In the genomic region with DNA sequence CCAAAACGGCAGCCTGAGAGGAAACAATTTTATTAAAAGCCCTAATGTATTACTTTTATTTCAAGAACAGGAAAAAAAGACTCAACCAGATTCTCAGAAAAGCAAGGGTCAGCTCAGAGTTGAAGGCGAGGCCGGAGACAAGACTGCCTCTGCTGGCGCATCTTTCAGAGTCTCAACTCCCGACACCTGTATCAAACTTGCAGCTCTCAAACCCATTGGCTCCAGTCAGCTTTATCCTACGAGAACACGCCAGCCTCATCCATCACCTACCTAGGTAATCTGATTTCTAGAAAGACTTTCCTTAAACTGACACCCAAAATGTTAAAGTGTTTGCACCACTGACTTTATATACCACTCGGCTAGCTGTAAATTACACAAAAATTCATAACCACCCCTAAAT, we compare ENCODE assay signal across 8 mouse cellular contexts. TPM values are rescaled to one million over a fixed set of nuclear protein-coding genes. Genes with fewer than 3 reads are reported as not detected.
DNase-seq lines count a peak whose midpoint lies in the region; ATAC-seq and TF ChIP-seq lines count a peak whose summit lies in the region.

No protein-coding gene starts in this region.

- WGBS in hindbrain, embryonic 16.5 days, result 7% methylated on average over 8 of the region's 8 CpGs
- WGBS in liver, embryonic 14.5 days (ENCODE audit: insufficient replicate concordance), result 6% methylated on average over 8 of the region's 8 CpGs

- peaks cover 7% of the 10 kb centered on the region for H3K4me1 ChIP-seq in hindbrain, embryonic 16.5 days (ENCODE audit: control insufficient read depth, insufficient read depth, low read depth, low read length)
- H3K4me1 ChIP-seq in liver, embryonic 14.5 days (replicated peaks; ENCODE audit: control insufficient read depth in 2 of 2, insufficient read depth in 2 of 2, low read length in 1 of 2), result peaks cover 9 to 19% of the 10 kb centered on the region in 2 experiments

- no peak for DNase-seq in layer of hippocampus, adult 2 months (ENCODE audit: low spot score in 2 of 2)
- DNase-seq in layer of hippocampus, adult 9-11 months, result no peak
- peak; percentile 30 for DNase-seq in Muller cell, postnatal 12 days (ENCODE audit: inconsistent ontology term)
- DNase-seq in embryo, embryonic 9.5 days (ENCODE audit: extremely low spot score), result peak; percentile 22
- DNase-seq in liver, embryonic 14.5 days (ENCODE audit: low read depth in 3 of 3, low spot score in 3 of 3), result peak in 2 of 3 experiments; percentile 45 to 67
- peak; percentile 7 for DNase-seq in right cerebral cortex, postnatal 4 days
- DNase-seq in testis, postnatal 10 days (ENCODE audit: low spot score), result no peak

- H3K9ac ChIP-seq in hindbrain, embryonic 16.5 days (ENCODE audit: low read depth, low read length), result peak overlapping the region; percentile 97
- peak overlapping the region; percentile 89 for H3K9ac ChIP-seq in liver, embryonic 14.5 days (replicated peaks)

- H3K27ac ChIP-seq in layer of hippocampus, adult 2 months, result peak overlapping the region; percentile 99
- H3K27ac ChIP-seq in hindbrain, embryonic 16.5 days (ENCODE audit: low read depth, low read length), result peak overlapping the region; percentile 99; the same call in 1 of the 2 replicates
- H3K27ac ChIP-seq in liver, embryonic 14.5 days, result peak overlapping the region; percentile 95

- peak; percentile 31; the same call in 1 of the 2 replicates for ATAC-seq in hindbrain, embryonic 16.5 days
- ATAC-seq in liver, embryonic 14.5 days (ENCODE audit: insufficient read depth), result peak; percentile 11; the same call in 1 of the 2 replicates

- H3K4me2 ChIP-seq in hindbrain, embryonic 16.5 days (ENCODE audit: low read length), result peak overlapping the region; percentile 70
- peak overlapping the region; percentile 83 for H3K4me2 ChIP-seq in liver, embryonic 14.5 days (ENCODE audit: low read depth)

- H3K4me3 ChIP-seq in layer of hippocampus, adult 2 months, result peak overlapping the region; percentile 82
- peak overlapping the region; percentile 69 for H3K4me3 ChIP-seq in hindbrain, embryonic 16.5 days (ENCODE audit: low read length)
- peak overlapping the region; percentile 75 to 98 for H3K4me3 ChIP-seq in liver, embryonic 14.5 days (ENCODE audit: insufficient read depth in 1 of 2, low read depth in 2 of 2, low read length in 2 of 2)

- no peaks in the 10 kb centered on the region for H3K36me3 ChIP-seq in hindbrain, embryonic 16.5 days (ENCODE audit: control insufficient read depth, insufficient read depth, low read length)
- no peaks in the 10 kb centered on the region for H3K36me3 ChIP-seq in liver, embryonic 14.5 days (replicated peaks; ENCODE audit: control insufficient read depth, insufficient read depth, low read depth)

- H3K9me3 ChIP-seq in hindbrain, embryonic 16.5 days (ENCODE audit: control insufficient read depth, low read length), result no peaks in the 10 kb centered on the region
- H3K9me3 ChIP-seq in liver, embryonic 14.5 days (ENCODE audit: control insufficient read depth, low read length), result no peaks in the 10 kb centered on the region

- no peak for TF ChIP-seq EP300 in liver, embryonic 14.5 days (IDR thresholded peaks at IDR 0.05; ENCODE audit: low read depth)

- TF ChIP-seq CTCF in layer of hippocampus, adult 2 months (conservative IDR thresholded peaks at IDR 0.05), result peak; percentile 48
- TF ChIP-seq CTCF in liver, embryonic 14.5 days (IDR thresholded peaks at IDR 0.05; ENCODE audit: low read depth), result peak; percentile 64

- H3K27me3 ChIP-seq in hindbrain, embryonic 16.5 days (replicated peaks; ENCODE audit: control insufficient read depth, insufficient read depth, low read length), result no peaks in the 10 kb centered on the region
- H3K27me3 ChIP-seq in liver, embryonic 14.5 days (ENCODE audit: control insufficient read depth, insufficient read depth, low read length), result no peaks in the 10 kb centered on the region

RNA-seq across cellular contexts. Expression of a gene that starts 1.1 kb away (rescaled TPM):
- total RNA-seq in layer of hippocampus, adult 2 months (2021), result 10 to 100 TPM; 98.8 to 99.0 TPM
- 25.6 and 26.1 TPM in 2 replicates for polyA plus RNA-seq in hindbrain, embryonic 16.5 days (2015; fragmentation: Nextera tagmentation; extraction: Ambion mirVana)
- polyA plus RNA-seq in liver, embryonic 14.5 days (2012; rRNA removed), result 4.9 and 7.7 TPM in 2 replicates
- polyA plus RNA-seq in liver, embryonic 14.5 days (2014; fragmentation: Nextera tagmentation; extraction: Ambion mirVana), result 9.0 and 10.6 TPM in 2 replicates

RNA-seq across cellular contexts. Expression of a gene that starts 40.6 kb away (rescaled TPM):
- total RNA-seq in layer of hippocampus, adult 2 months (2021), result 1 to 10 TPM; 5.4 to 7.4 TPM
- polyA plus RNA-seq in hindbrain, embryonic 16.5 days (2015; fragmentation: Nextera tagmentation; extraction: Ambion mirVana), result 5.1 and 5.3 TPM in 2 replicates
- 0.60 and 0.65 TPM in 2 replicates for polyA plus RNA-seq in liver, embryonic 14.5 days (2012; rRNA removed)
- 0.22 and 0.34 TPM in 2 replicates for polyA plus RNA-seq in liver, embryonic 14.5 days (2014; fragmentation: Nextera tagmentation; extraction: Ambion mirVana)

Comparison
In these comparisons a context has a peak if more than half of its experiments do, and no peak if none do; other contexts are left out.
1. DNase-seq: peak in Muller cell, postnatal 12 days (single experiment), embryo, embryonic 9.5 days (single experiment), liver, embryonic 14.5 days (2 of 3) and right cerebral cortex, postnatal 4 days (single experiment); none in layer of hippocampus, adult 2 months (0 of 2), layer of hippocampus, adult 9-11 months (single experiment) and testis, postnatal 10 days (single experiment).
2. Peak in every context shown above with its lines, with median percentiles within 50 percentile points of each other: H3K27ac ChIP-seq and H3K4me3 ChIP-seq.